Mouse (Mus musculus) midbrain, embryonic 13.5 days (tissue): ENCODE data around the gene Rps24. TPM values are rescaled to one million over a fixed set of nuclear protein-coding genes. Genes with fewer than 3 reads are reported as not detected.

Source experiments
- ATAC-seq: fragments of 200-750 bp; cut with Nextera tagmentation; 2 replicates; pipeline ENCODE4 v1.8.0; 2017; ENCODE audit warnings: mild to moderate bottlenecking, moderate TSS enrichment, moderate library complexity
- H3K27ac ChIP-seq: fragments of 300-500 bp; sonication (generic); 2 replicates; pipeline ENCODE4 v1.5.1; 2015; ENCODE audit warnings: inconsistent platforms, mild to moderate bottlenecking, moderate library complexity
- H3K27me3 ChIP-seq: fragments of 300-500 bp; sonication (generic); 2 replicates; pipeline ENCODE4 v1.6.1; 2015; ENCODE audit warnings: mild to moderate bottlenecking, inconsistent platforms
- H3K36me3 ChIP-seq: fragments of 300-500 bp; sonication (generic); 2 replicates; pipeline ENCODE4 v1.6.1; 2015; ENCODE audit warnings: mild to moderate bottlenecking, inconsistent platforms
- H3K4me1 ChIP-seq: fragments of 300-500 bp; sonication (generic); replicated peaks from 2 replicates; pipeline ENCODE4 v1.6.1; 2015; ENCODE audit warnings: inconsistent platforms
- H3K4me2 ChIP-seq: fragments of 300-500 bp; sonication (generic); replicated peaks from 2 replicates; pipeline ENCODE4 v1.6.1; 2015; ENCODE audit warnings: moderate library complexity, mild to moderate bottlenecking, inconsistent platforms
- H3K4me3 ChIP-seq: fragments of 300-500 bp; sonication (generic); replicated peaks from 2 replicates; pipeline ENCODE4 v1.5.1; 2015; ENCODE audit warnings: mild to moderate bottlenecking, inconsistent platforms
- H3K9ac ChIP-seq: fragments of 300-500 bp; sonication (generic); replicated peaks from 2 replicates; pipeline ENCODE4 v1.6.1; 2015; ENCODE audit warnings: mild to moderate bottlenecking, inconsistent platforms
- H3K9me3 ChIP-seq: fragments of 300-500 bp; sonication (generic); 2 replicates; pipeline ENCODE4 v1.6.1; 2016; ENCODE audit warnings: mild to moderate bottlenecking, inconsistent platforms
- WGBS: fragments of 180-500 bp; shearing (Covaris S2); methylation state at CpG from one replicate; pipeline ENCODE4 v1.1.7; 2015; 5-methylcytosine and 5-hydroxymethylcytosine counted together
- polyA plus RNA-seq: library from polyadenylated mRNA; unstranded; fragments of >200 nt; fragmentation: Nextera tagmentation; extraction: Ambion mirVana; gene quantifications from 2 replicates; pipeline ENCODE4 v1.2.1, GENCODE M21; 2015

Gene Rps24
- polyA plus RNA-seq, 1 experiment from 2014 or later, result 677 TPM

DNA sequence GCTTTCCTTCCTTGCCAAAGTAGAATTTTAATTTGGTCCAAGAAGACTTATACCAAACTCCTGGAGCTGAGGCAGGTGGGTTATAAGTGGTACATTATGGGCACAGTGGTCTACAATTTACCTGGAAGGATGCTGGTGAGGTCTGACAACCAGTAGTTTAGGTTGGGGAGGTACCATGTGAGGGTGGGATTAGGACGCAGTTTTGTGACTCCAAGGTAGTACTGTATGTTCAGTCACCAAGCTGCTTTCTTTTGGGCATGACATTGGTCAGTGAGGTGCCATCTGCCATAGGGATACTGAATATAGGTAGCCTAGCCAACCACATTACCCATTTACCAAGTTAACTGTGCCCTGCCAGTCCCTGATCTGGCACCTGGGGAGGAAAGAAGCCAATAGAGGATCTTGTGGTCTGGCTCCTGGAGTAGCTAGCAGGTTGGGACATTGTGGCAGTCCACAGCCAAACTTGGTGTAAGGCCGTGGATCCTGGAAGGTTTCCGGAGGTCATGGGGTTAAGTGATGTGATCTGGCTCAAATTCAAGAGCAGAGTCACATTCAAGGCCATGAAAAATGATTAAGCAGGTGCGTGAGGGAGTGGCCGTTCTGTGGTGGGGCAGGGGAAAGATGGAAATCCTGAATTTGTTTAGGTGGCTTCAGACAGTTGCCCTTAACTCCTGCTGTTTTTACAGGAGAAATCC lies 11.8 kb downstream of the Rps24 start:
- Histone ChIP-seq H3K9ac (0 out of 2 replicates have a peak overlapping the region, but pooled peaks have one; percentile 17), H3K9me3 (no peaks in the 10 kb centered on the region), H3K4me3 (no peak overlapping the region), H3K27ac (peak overlapping the region; percentile 61; the same call in 1 of the 2 replicates), H3K4me1 (peaks cover 27% of the 10 kb centered on the region), H3K36me3 (peaks cover 55% of the 10 kb centered on the region), H3K4me2 (no peak overlapping the region), H3K27me3 (no peaks in the 10 kb centered on the region)
- 73% methylated on average over 5 of the region's 5 CpGs for WGBS
- ATAC-seq, result no peak

DNA sequence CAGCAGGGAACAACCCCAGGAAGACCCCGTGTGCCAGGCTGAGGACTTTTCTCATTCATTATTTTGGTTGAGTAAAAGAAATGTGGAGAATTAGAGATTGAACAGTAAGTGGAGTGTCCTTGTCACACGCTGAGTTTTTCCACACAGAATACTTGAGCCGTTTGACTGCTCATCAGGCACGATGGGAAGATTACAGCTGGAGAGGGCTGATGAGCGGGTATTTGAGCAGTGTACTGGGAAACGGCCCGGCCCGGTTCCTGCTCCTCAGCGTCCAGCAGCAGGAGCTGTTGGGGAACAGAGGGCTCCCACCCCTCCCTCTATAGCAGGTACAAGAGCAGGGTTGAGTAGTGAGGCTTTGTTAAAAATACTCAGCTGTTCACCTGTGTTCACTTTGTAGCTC lies 12.6 kb downstream of the Rps24 start:
- Histone ChIP-seq H3K27ac (peak overlapping the region; percentile 61), H3K9me3 (no peaks in the 10 kb centered on the region), H3K9ac (no peak overlapping the region), H3K27me3 (no peaks in the 10 kb centered on the region), H3K36me3 (peaks cover 47% of the 10 kb centered on the region), H3K4me2 (no peak overlapping the region), H3K4me3 (no peak overlapping the region), H3K4me1 (peaks cover 20% of the 10 kb centered on the region)
- no peak for ATAC-seq
- 29% methylated on average over 9 of the region's 9 CpGs for WGBS

GRCm38 (mm10) chr14:24500091-24500844 lies 13.3 kb downstream of the Rps24 start:
- Histone ChIP-seq H3K9ac (peak overlapping the region; percentile 29), H3K4me1 (peaks cover 14% of the 10 kb centered on the region), H3K9me3 (no peaks in the 10 kb centered on the region), H3K36me3 (peaks cover 40% of the 10 kb centered on the region), H3K4me3 (no peak overlapping the region), H3K27me3 (no peaks in the 10 kb centered on the region), H3K4me2 (peak overlapping the region; percentile 19; the same call in 1 of the 2 replicates), H3K27ac (peak overlapping the region; percentile 94)
- WGBS, result 20% methylated on average over 18 of the region's 18 CpGs
- ATAC-seq, result peak; percentile 92

GRCm38 (mm10) chr14:24500845-24501186 lies 13.9 kb downstream of the Rps24 start:
- no peak for ATAC-seq
- Histone ChIP-seq H3K27me3 (no peaks in the 10 kb centered on the region), H3K27ac (peak overlapping the region; percentile 94), H3K4me1 (peaks cover 14% of the 10 kb centered on the region), H3K4me3 (no peak overlapping the region), H3K9ac (peak overlapping the region; percentile 29), H3K9me3 (no peaks in the 10 kb centered on the region), H3K36me3 (peaks cover 36% of the 10 kb centered on the region), H3K4me2 (peak overlapping the region; percentile 19)
- 2% methylated on average over 8 of the region's 8 CpGs for WGBS

- WGBS, result 23% methylated on average over 4 of the region's 4 CpGs
- Histone ChIP-seq H3K4me3 (no peak overlapping the region), H3K9ac (peak overlapping the region; percentile 29), H3K9me3 (no peaks in the 10 kb centered on the region), H3K4me2 (0 out of 2 replicates have a peak overlapping the region, but pooled peaks have one; percentile 19), H3K4me1 (peaks cover 14% of the 10 kb centered on the region), H3K27me3 (no peaks in the 10 kb centered on the region), H3K36me3 (peaks cover 31% of the 10 kb centered on the region), H3K27ac (peak overlapping the region; percentile 94)
- ATAC-seq, result no peak; the same call in 1 of the 2 replicates
These were observed 14.3 kb downstream of the Rps24 start for GRCm38 (mm10) chr14:24501256-24501655.

GRCm38 (mm10) chr14:24507452-24508069 lies 20.6 kb downstream of the Rps24 start:
- no peak for ATAC-seq
- peaks cover 18% of the 10 kb centered on the region for H3K4me1 ChIP-seq
- no peak overlapping the region for H3K4me3 ChIP-seq
- H3K27me3 ChIP-seq, result no peaks in the 10 kb centered on the region
- H3K27ac ChIP-seq, result no peak overlapping the region
- WGBS, result 23% methylated on average over 14 of the region's 14 CpGs
- no peaks in the 10 kb centered on the region for H3K36me3 ChIP-seq
- H3K9ac ChIP-seq, result no peak overlapping the region
- H3K9me3 ChIP-seq, result peaks cover 3% of the 10 kb centered on the region; the same call in 1 of the 2 replicates
- H3K4me2 ChIP-seq, result no peak overlapping the region

GRCm38 (mm10) chr14:24508070-24508773 lies 21.3 kb downstream of the Rps24 start:
- Histone ChIP-seq H3K4me3 (no peak overlapping the region), H3K27ac (no peak overlapping the region), H3K27me3 (no peaks in the 10 kb centered on the region), H3K4me2 (peak overlapping the region; percentile 30), H3K9ac (peak overlapping the region; percentile 44; the same call in 1 of the 2 replicates), H3K4me1 (peaks cover 18% of the 10 kb centered on the region), H3K36me3 (no peaks in the 10 kb centered on the region), H3K9me3 (peaks cover 3% of the 10 kb centered on the region; the same call in 1 of the 2 replicates)
- WGBS, result 13% methylated on average over 18 of the region's 18 CpGs
- ATAC-seq, result no peak

GRCm38 (mm10) chr14:24509557-24509956 lies 22.6 kb downstream of the Rps24 start:
- Histone ChIP-seq H3K4me1 (peaks cover 18% of the 10 kb centered on the region), H3K9ac (no peak overlapping the region), H3K27me3 (no peaks in the 10 kb centered on the region), H3K4me2 (no peak overlapping the region), H3K36me3 (no peaks in the 10 kb centered on the region), H3K9me3 (peaks cover 3% of the 10 kb centered on the region; the same call in 1 of the 2 replicates), H3K4me3 (no peak overlapping the region), H3K27ac (no peak overlapping the region)
- WGBS, result 59% methylated on average over 5 of the region's 5 CpGs
- no peak for ATAC-seq

- Histone ChIP-seq H3K4me3 (no peak overlapping the region), H3K36me3 (no peaks in the 10 kb centered on the region), H3K27me3 (no peaks in the 10 kb centered on the region), H3K4me1 (peaks cover 18% of the 10 kb centered on the region), H3K9me3 (peaks cover 3% of the 10 kb centered on the region; the same call in 1 of the 2 replicates), H3K27ac (no peak overlapping the region), H3K4me2 (no peak overlapping the region), H3K9ac (no peak overlapping the region)
- ATAC-seq, result no peak
- 100% methylated on average over 1 of the region's 1 CpGs for WGBS
These were observed 23.3 kb downstream of the Rps24 start for GRCm38 (mm10) chr14:24510218-24510617.

GRCm38 (mm10) chr14:24510679-24511078 lies 23.8 kb downstream of the Rps24 start:
- H3K9ac ChIP-seq, result no peak overlapping the region
- H3K27me3 ChIP-seq, result no peaks in the 10 kb centered on the region
- WGBS, result 91% methylated on average over 2 of the region's 2 CpGs
- no peak overlapping the region for H3K4me3 ChIP-seq
- H3K9me3 ChIP-seq, result peaks cover 3% of the 10 kb centered on the region; the same call in 1 of the 2 replicates
- H3K36me3 ChIP-seq, result no peaks in the 10 kb centered on the region
- no peak overlapping the region for H3K27ac ChIP-seq
- H3K4me2 ChIP-seq, result no peak overlapping the region
- ATAC-seq, result no peak
- H3K4me1 ChIP-seq, result peaks cover 18% of the 10 kb centered on the region

DNA sequence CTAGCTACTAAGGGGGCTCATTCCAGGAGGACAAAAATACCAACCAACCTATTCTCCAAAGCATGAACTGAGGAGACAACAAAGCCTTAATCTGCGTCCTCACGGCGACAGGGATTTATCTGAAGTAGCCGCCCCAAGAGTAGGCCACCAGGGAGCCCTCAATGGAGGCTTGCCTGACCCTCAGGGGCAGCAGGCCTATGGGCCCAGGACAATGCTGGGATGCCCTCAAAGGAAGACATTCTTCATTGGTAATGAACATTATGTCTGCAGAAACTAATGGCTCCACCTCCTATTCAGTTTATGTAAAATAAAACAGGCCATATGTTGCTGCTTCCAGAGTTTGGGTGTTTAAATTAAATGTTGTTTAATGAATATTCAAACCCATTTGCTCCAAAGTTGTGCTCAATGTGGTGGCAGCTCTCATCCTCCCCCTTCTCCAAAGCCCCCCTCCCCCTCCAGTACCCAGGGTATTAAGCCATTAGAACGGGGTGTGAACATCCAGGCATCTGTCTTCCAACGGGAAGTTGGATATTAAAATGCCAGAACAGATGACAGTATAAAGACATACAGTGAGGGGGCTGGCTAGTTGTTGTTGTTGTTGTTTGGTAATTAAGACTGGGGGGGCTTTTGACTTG lies 25.7 kb downstream of the Rps24 start:
- ATAC-seq, result no peak
- Histone ChIP-seq H3K4me3 (no peak overlapping the region), H3K4me2 (no peak overlapping the region)

More for the DNA sequence above, 25.7 kb downstream of the Rps24 start:
- Histone ChIP-seq H3K36me3 (no peaks in the 10 kb centered on the region), H3K9ac (no peak overlapping the region), H3K4me1 (peaks cover 14% of the 10 kb centered on the region), H3K27ac (0 out of 2 replicates have a peak overlapping the region, but pooled peaks have one; percentile 7), H3K27me3 (no peaks in the 10 kb centered on the region), H3K9me3 (peaks cover 3% of the 10 kb centered on the region; the same call in 1 of the 2 replicates)
- 41% methylated on average over 6 of the region's 6 CpGs for WGBS
